Mouse (Mus musculus) C2C12 (cell line): ENCODE results near the gene Stk38l.

Source experiments
- CEBPB ChIP-seq: IDR thresholded peaks from one replicate; pipeline ENCODE4 v1.6.1; 2011; ENCODE audit warnings: low read depth, mild to moderate bottlenecking, control low read depth, moderate library complexity
- CTCF ChIP-seq: IDR thresholded peaks from one replicate; pipeline ENCODE4 v1.5.1; 2011; ENCODE audit not compliant: control insufficient read depth, insufficient read depth, insufficient read length
- FOSL1 ChIP-seq: IDR thresholded peaks from one replicate; pipeline ENCODE4 v1.8.0; 2011; ENCODE audit warnings: mild to moderate bottlenecking, low read length; ENCODE audit not compliant: poor library complexity, insufficient read depth, severe bottlenecking
- MAX ChIP-seq: IDR thresholded peaks from one replicate; pipeline ENCODE4 v1.6.1; 2011; ENCODE audit warnings: mild to moderate bottlenecking, control low read depth
- MYOD1 ChIP-seq: IDR thresholded peaks from one replicate; pipeline ENCODE4 v1.6.1; 2011; ENCODE audit warnings: low read depth; ENCODE audit not compliant: control insufficient read depth, insufficient read length
- MYOG ChIP-seq: IDR thresholded peaks from one replicate; pipeline ENCODE4 v1.6.1; 2011; ENCODE audit not compliant: control insufficient read depth, insufficient read length; ENCODE audit errors: extremely low read depth

DNA sequence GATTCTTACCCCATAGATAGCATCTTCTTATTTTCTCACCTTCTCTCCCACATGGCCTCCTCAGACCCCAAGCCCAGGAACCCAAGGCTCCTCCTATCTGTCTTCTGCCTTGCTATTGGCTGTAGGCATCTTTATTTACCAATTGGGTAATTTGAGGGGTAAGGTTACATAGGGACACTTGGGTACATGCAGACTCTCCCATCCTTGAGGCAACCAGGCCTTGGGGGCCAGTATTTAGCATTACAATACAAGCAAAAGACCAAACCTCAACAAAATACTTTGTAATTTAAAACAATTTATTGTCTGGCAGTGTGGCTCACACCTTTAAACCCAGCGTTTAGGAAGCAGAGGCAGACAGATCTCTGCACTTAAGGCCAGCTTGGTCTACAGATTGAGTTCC is 5.2 kb upstream of the Stk38l start:
- TF ChIP-seq CTCF, result no peak
- TF ChIP-seq MAX, result no peak
- TF ChIP-seq MYOD1, result no peak
- TF ChIP-seq FOSL1, result no peak
- TF ChIP-seq MYOG, result no peak
- TF ChIP-seq CEBPB, result no peak
